Mouse (Mus musculus) stomach, postnatal 0 days (tissue): Measurements from ENCODE around the gene C530008M17Rik. TPM values are rescaled to one million over a fixed set of nuclear protein-coding genes. Genes with fewer than 3 reads are reported as not detected.

Source experiments
- ATAC-seq: fragments of 200-750 bp; cut with Nextera tagmentation; 2 replicates; pipeline ENCODE4 v1.8.0; 2017; ENCODE audit not compliant: low FRiP score, low TSS enrichment
- DNase-seq: peaks from one replicate; pipeline ENCODE4 v3.0.0-alpha.2; 2016; ENCODE audit warnings: low spot score
- H3K27ac ChIP-seq: fragments of 300-500 bp; sonication (generic); replicated peaks from 2 replicates; pipeline ENCODE4 v1.5.1; 2014; ENCODE audit warnings: mild to moderate bottlenecking, control low read depth
- H3K27me3 ChIP-seq: fragments of 300-500 bp; sonication (generic); 2 replicates; pipeline ENCODE4 v1.6.1; 2014; ENCODE audit warnings: low read length; ENCODE audit not compliant: control insufficient read depth, insufficient read depth
- H3K36me3 ChIP-seq: fragments of 300-500 bp; sonication (generic); 2 replicates; pipeline ENCODE4 v1.6.1; 2014; ENCODE audit warnings: low read length, mixed read lengths; ENCODE audit not compliant: control insufficient read depth, insufficient read depth
- H3K4me1 ChIP-seq: fragments of 300-500 bp; sonication (generic); replicated peaks from 2 replicates; pipeline ENCODE4 v1.6.1; 2014; ENCODE audit warnings: antibody characterized with exemption; ENCODE audit not compliant: control insufficient read depth, insufficient read depth
- H3K4me2 ChIP-seq: fragments of 300-500 bp; sonication (generic); replicated peaks from 2 replicates; pipeline ENCODE4 v1.6.1; 2014; ENCODE audit warnings: low read depth, mild to moderate bottlenecking, control low read depth, moderate library complexity
- H3K4me3 ChIP-seq: fragments of 300-500 bp; sonication (generic); 2 replicates; pipeline ENCODE4 v1.5.1; 2014; ENCODE audit warnings: low read depth, low read length, control low read depth
- H3K9ac ChIP-seq: fragments of 300-500 bp; sonication (generic); 2 replicates; pipeline ENCODE4 v1.6.1; 2014; ENCODE audit warnings: mild to moderate bottlenecking, low read length, control low read depth, mixed read lengths
- H3K9me3 ChIP-seq: fragments of 300-500 bp; sonication (generic); 2 replicates; pipeline ENCODE4 v1.6.1; 2016; ENCODE audit warnings: low read length; ENCODE audit not compliant: control insufficient read depth
- CTCF ChIP-seq: IDR thresholded peaks from 2 replicates; pipeline ENCODE4 v1.5.1; 2016; ENCODE audit warnings: antibody characterized with exemption, low read depth, mild to moderate bottlenecking, moderate library complexity
- EP300 ChIP-seq: optimal IDR thresholded peaks from 2 replicates; pipeline ENCODE3; 2016; ENCODE audit warnings: antibody characterized with exemption
- WGBS: fragments of 180-500 bp; shearing (Covaris S2); extraction: QIAGEN DNeasy Blood & Tissue Kit; methylation state at CpG from one replicate; pipeline ENCODE4 v1.1.7; 2014; 5-methylcytosine and 5-hydroxymethylcytosine counted together
- polyA plus RNA-seq: library from polyadenylated mRNA; unstranded; fragments of >200 nt; fragmentation: Nextera tagmentation; extraction: Ambion mirVana; gene quantifications from 2 replicates; pipeline ENCODE4 v1.2.1, GENCODE M21; 2015

The C530008M17Rik gene
- polyA plus RNA-seq, 1 experiment from 2014 or later: 3.6 TPM

DNA sequence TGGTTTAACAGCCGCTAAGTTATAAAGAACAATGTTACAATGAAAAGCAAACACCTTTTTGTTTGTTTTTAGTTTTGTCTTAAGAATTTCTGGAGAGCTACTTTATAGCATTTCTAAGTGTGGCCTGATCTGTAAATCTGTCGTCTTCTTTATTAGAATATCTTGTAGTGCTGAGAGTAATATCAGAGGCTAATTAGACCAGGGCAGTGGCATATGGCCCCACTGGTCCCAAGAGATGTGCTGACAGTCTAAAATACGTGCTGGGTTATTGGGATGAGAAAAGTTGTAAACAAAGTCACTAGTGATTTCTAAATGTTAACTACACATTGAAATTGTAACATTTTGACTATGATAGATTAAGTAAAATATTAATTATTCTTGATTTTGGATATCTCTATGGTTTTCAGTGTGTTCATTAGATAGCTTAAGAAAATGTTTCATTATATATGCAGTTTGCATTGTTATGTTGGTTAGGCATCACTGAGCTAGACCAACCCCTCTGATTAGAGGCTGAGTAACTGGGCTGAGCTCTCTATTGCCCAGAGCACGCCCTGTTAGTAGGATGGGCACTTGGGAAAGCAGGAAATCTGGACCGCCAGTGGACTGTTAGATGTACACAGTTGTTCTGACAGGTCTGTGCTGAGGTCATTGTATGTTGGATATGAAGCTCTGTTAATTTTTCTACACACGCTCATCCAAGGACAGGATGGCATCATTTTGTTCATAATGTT lies 9.9 kb downstream of the C530008M17Rik start:
- Histone ChIP-seq H3K9ac (no peak overlapping the region), H3K4me3 (no peak overlapping the region), H3K36me3 (no peaks in the 10 kb centered on the region), H3K4me2 (no peak overlapping the region), H3K27ac (no peak overlapping the region), H3K27me3 (no peaks in the 10 kb centered on the region), H3K4me1 (no peaks in the 10 kb centered on the region), H3K9me3 (no peaks in the 10 kb centered on the region)
- WGBS: 66% methylated on average over 6 of the region's 6 CpGs
- ATAC-seq: no peak
- no peak for TF ChIP-seq CTCF
- no peak for TF ChIP-seq EP300
- DNase-seq: no peak

DNA sequence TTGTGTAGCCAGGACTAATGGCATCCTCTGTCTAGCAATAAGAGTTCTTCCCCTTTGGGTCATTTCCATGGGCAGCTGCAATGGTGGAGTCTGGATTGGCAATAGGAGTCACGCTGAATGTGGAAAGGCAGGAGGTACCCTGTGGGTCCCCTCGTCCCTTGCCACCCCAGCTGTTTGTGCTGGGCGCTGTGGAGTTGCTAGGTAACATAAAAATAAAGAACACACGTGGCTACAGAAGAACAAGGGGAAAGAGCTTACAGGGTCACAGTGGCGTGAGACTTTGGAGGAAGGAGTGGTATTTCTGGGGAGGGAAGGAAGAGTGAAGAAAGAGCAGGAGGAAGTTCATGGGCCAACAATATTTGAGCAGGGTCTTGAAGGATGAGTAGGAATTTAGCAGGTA lies 11.8 kb downstream of the C530008M17Rik start:
- ATAC-seq (no peak), DNase-seq (no peak)
- H3K27me3 ChIP-seq: no peaks in the 10 kb centered on the region
- H3K4me1 ChIP-seq: no peaks in the 10 kb centered on the region
- no peak for TF ChIP-seq EP300
- TF ChIP-seq CTCF: no peak
- no peaks in the 10 kb centered on the region for H3K36me3 ChIP-seq
- no peak overlapping the region for H3K4me3 ChIP-seq
- no peak overlapping the region for H3K27ac ChIP-seq
- no peaks in the 10 kb centered on the region for H3K9me3 ChIP-seq
- no peak overlapping the region for H3K4me2 ChIP-seq
- WGBS: 59% methylated on average over 5 of the region's 5 CpGs
- H3K9ac ChIP-seq: no peak overlapping the region

DNA sequence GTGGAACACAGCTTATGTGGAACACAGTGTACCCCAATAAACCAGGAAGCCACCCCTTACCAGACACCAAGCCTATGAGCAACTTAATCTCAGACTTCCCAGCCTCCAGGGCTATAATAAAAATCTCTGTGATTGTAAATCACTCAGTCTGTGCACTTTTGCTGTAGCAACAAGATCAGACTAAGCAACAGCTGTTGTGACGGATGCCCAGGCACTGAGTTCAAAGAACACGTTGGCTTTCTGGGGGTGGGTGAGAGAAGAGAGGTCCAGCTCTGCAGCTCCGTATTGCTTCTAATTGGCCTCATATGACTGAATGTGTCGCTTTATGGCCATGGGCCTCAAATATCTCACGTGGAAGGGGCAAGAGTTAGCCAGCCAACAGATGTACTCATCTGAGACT lies 12.2 kb downstream of the C530008M17Rik start:
- 84% methylated on average over 5 of the region's 5 CpGs for WGBS
- Histone ChIP-seq H3K4me2 (no peak overlapping the region), H3K27me3 (no peaks in the 10 kb centered on the region), H3K27ac (no peak overlapping the region), H3K9me3 (no peaks in the 10 kb centered on the region), H3K9ac (no peak overlapping the region), H3K4me1 (no peaks in the 10 kb centered on the region), H3K4me3 (no peak overlapping the region), H3K36me3 (no peaks in the 10 kb centered on the region)
- ATAC-seq (no peak), DNase-seq (no peak)
- TF ChIP-seq CTCF: no peak
- no peak for TF ChIP-seq EP300

DNA sequence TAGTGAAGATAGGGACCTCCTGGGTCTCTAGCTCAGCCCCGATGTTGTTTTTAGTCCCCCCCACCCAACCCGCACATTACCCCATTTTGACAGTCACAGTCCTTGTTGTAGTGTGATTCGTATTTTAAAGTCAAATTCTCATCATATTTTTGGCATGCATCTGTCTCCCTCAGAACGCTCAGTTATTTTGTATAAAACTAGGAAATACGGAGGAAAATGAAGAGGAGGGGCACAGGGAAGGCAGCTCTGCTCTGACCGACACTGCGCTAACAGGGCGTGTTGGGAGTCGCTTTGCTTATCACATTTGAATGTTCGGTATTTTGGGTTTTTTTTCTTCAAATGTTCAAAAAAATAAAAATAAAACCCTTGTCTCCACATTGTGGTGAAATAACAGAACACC lies 13.9 kb downstream of the C530008M17Rik start:
- no peak for DNase-seq
- no peak overlapping the region for H3K27ac ChIP-seq

DNA sequence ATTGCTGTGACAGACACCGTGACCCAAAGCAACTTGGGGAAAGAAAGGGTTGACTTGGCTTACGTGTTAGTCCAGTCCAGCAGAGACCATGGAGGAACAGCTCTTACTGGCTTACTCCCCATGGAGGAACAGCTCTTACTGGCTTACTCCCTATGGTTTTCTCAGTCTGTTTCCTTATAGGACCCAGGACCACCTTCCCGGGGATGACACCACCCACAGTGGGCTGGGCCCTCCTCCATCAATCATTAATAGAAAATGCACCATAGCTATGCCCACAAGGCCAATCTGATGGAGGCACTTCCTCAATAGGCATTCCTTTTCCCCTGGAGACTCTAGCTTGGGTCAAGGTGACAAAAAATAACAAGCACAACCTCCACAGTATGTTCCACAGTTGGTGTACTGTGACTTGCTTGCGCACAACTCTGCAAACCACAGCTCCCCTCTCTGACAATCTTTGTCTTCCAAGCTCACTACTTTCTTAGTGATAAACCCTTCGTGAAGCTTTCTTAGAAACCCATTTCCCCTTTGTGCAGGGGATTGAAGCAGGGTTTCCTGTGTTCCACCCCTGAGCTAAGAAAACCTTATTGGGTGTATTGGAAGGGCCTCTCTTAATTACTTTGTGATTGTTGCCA lies 17.8 kb downstream of the C530008M17Rik start:
- Histone ChIP-seq H3K36me3 (no peaks in the 10 kb centered on the region), H3K4me1 (no peaks in the 10 kb centered on the region), H3K9ac (no peak overlapping the region), H3K4me3 (no peak overlapping the region), H3K27ac (no peak overlapping the region), H3K9me3 (no peaks in the 10 kb centered on the region), H3K4me2 (no peak overlapping the region), H3K27me3 (no peaks in the 10 kb centered on the region)
- 90% methylated on average over 5 of the region's 5 CpGs for WGBS
- DNase-seq (no peak), ATAC-seq (no peak)
- TF ChIP-seq CTCF (no peak), EP300 (no peak)

More for the DNA sequence above, 13.9 kb downstream of the C530008M17Rik start:
- no peak overlapping the region for H3K9ac ChIP-seq
- no peak for TF ChIP-seq EP300
- TF ChIP-seq CTCF: no peak
- no peak for ATAC-seq
- H3K27me3 ChIP-seq: no peaks in the 10 kb centered on the region
- H3K4me1 ChIP-seq: no peaks in the 10 kb centered on the region
- no peaks in the 10 kb centered on the region for H3K36me3 ChIP-seq
- H3K4me2 ChIP-seq: no peak overlapping the region
- H3K9me3 ChIP-seq: no peaks in the 10 kb centered on the region
- H3K4me3 ChIP-seq: no peak overlapping the region
- 88% methylated on average over 10 of the region's 10 CpGs for WGBS

DNA sequence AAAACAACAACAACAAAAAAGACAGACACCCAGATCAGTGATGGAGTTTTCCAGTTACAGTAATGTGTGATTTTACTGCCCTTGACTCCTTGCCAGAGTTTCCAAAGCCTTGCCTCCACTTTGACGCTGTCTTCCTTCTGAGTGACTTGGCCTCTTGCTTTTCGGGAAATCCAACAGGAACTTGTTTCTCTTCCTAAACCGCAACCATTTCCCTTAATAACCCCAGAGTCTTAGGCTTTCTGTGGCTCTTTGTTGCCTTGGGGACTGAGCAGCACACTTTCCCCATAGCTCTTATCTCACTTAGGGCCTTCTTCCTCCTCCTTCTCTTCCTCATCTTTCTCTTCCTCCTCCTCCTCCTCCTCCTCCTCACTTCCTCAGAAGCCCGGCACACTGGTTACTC lies 19.1 kb downstream of the C530008M17Rik start:
- Histone ChIP-seq H3K4me2 (no peak overlapping the region), H3K9ac (no peak overlapping the region), H3K27ac (no peak overlapping the region), H3K9me3 (no peaks in the 10 kb centered on the region), H3K36me3 (no peaks in the 10 kb centered on the region), H3K4me3 (no peak overlapping the region), H3K27me3 (no peaks in the 10 kb centered on the region), H3K4me1 (no peaks in the 10 kb centered on the region)
- 61% methylated on average over 4 of the region's 4 CpGs for WGBS
- ATAC-seq: no peak
- no peak for TF ChIP-seq CTCF
- TF ChIP-seq EP300: no peak
- no peak for DNase-seq
